Mouse (Mus musculus) MEL (cell line): ENCODE results near the gene Ift57. TPM values are rescaled to one million over a fixed set of nuclear protein-coding genes. Genes with fewer than 3 reads are reported as not detected.
A peak's percentile ranks its signal among the peaks of the same experiment; 100 is the strongest.

Experiments used
- DNase-seq: peaks from one replicate; pipeline ENCODE4 v3.0.0; 2011; ENCODE audit warnings: low read depth, low spot score
- H3K27ac ChIP-seq: 2 replicates; pipeline ENCODE4 v1.5.1; 2012; ENCODE audit warnings: low read depth, mild to moderate bottlenecking, control low read depth, low read length, moderate library complexity; ENCODE audit not compliant: control insufficient read depth
- H3K27me3 ChIP-seq, 2 experiments: fragments of 150-350 bp in 1 of 2; sonication (generic) in 1 of 2; 2 replicates each; pipeline ENCODE4 v1.6.1; 2012; ENCODE audit warnings: low read length in 2 of 2, mild to moderate bottlenecking in 2 of 2, improper control_type of control experiment in 1 of 2, moderate library complexity in 1 of 2; ENCODE audit not compliant: insufficient read depth in 2 of 2, control insufficient read depth in 1 of 2
- H3K36me3 ChIP-seq, 2 experiments: 2 replicates each; pipeline ENCODE4 v1.6.1; 2012 to 2014; ENCODE audit warnings: low read length in 2 of 2, improper control_type of control experiment in 1 of 2, inconsistent platforms in 1 of 2, mild to moderate bottlenecking in 1 of 2; ENCODE audit not compliant: insufficient read depth in 2 of 2, control insufficient read depth in 1 of 2
- H3K4me1 ChIP-seq, 2 experiments: fragments of 150-350 bp in 1 of 2; sonication (generic) in 1 of 2; 2 replicates each; pipeline ENCODE4 v1.6.1; 2012; ENCODE audit warnings: low read length in 2 of 2, improper control_type of control experiment in 1 of 2, mild to moderate bottlenecking in 1 of 2; ENCODE audit not compliant: insufficient read depth in 2 of 2, control insufficient read depth in 1 of 2
- H3K4me3 ChIP-seq, 2 experiments: fragments of 150-350 bp in 1 of 2; sonication (generic) in 1 of 2; 2 replicates each; pipeline ENCODE4 v1.5.1; 2012; ENCODE audit warnings: low read depth in 2 of 2, low read length in 2 of 2, mild to moderate bottlenecking in 2 of 2, moderate library complexity in 2 of 2, control low read depth in 1 of 2, improper control_type of control experiment in 1 of 2; ENCODE audit not compliant: control insufficient read depth in 1 of 2, insufficient read depth in 1 of 2
- H3K79me2 ChIP-seq: 2 replicates; pipeline ENCODE4 v1.6.1; 2012; ENCODE audit warnings: mild to moderate bottlenecking, low read length, moderate library complexity; ENCODE audit not compliant: control insufficient read depth, poor library complexity, insufficient read depth
- H3K9ac ChIP-seq: 2 replicates; pipeline ENCODE4 v1.6.1; 2012; ENCODE audit warnings: low read depth, mild to moderate bottlenecking, control low read depth, low read length, moderate library complexity; ENCODE audit not compliant: control insufficient read depth, poor library complexity, severe bottlenecking
- H3K9me3 ChIP-seq: fragments of 150-350 bp; sonication (generic); replicated peaks from 2 replicates; pipeline ENCODE4 v1.6.1; 2012; ENCODE audit warnings: mild to moderate bottlenecking, low read length, improper control_type of control experiment, moderate library complexity; ENCODE audit not compliant: insufficient read depth
- BHLHE40 ChIP-seq: IDR thresholded peaks from 2 replicates; pipeline ENCODE4 v1.6.1; 2012; ENCODE audit warnings: low read depth, mild to moderate bottlenecking, inconsistent platforms, low read length, improper control_type of control experiment, borderline replicate concordance
- CHD1 ChIP-seq: IDR thresholded peaks from 2 replicates; pipeline ENCODE4 v1.6.1; 2012; ENCODE audit warnings: low read depth, mild to moderate bottlenecking, inconsistent platforms, low read length, improper control_type of control experiment
- CHD2 ChIP-seq: IDR thresholded peaks from 2 replicates; pipeline ENCODE4 v1.6.1; 2011; ENCODE audit warnings: low read length, improper control_type of control experiment
- CTCF ChIP-seq, 3 experiments: IDR thresholded peaks in 2 of 3; conservative IDR thresholded peaks in 1 of 3; 2 replicates each; pipeline ENCODE4 v1.5.1; 2011 to 2012; ENCODE audit warnings: low read length in 3 of 3, low read depth in 2 of 3, mild to moderate bottlenecking in 2 of 3, improper control_type of control experiment in 1 of 3, inconsistent platforms in 1 of 3, mixed read lengths in 1 of 3, moderate library complexity in 1 of 3; ENCODE audit not compliant: control insufficient read depth in 1 of 3, insufficient read depth in 1 of 3, poor library complexity in 1 of 3, severe bottlenecking in 1 of 3
- ETS1 ChIP-seq: IDR thresholded peaks from 2 replicates; pipeline ENCODE4 v1.6.1; 2012; ENCODE audit warnings: low read depth, mild to moderate bottlenecking, inconsistent platforms, low read length, improper control_type of control experiment, moderate library complexity
- GATA1 ChIP-seq: IDR thresholded peaks from 2 replicates; pipeline ENCODE4 v1.6.1; 2011; ENCODE audit warnings: low read depth, low read length, improper control_type of control experiment
- MAFK ChIP-seq: IDR thresholded peaks from 2 replicates; pipeline ENCODE4 v1.6.1; 2011; ENCODE audit warnings: low read depth, mild to moderate bottlenecking, low read length, improper control_type of control experiment, borderline replicate concordance
- MAZ ChIP-seq: IDR thresholded peaks from 2 replicates; pipeline ENCODE4 v1.6.1; 2012; ENCODE audit warnings: low read depth, mild to moderate bottlenecking, inconsistent platforms, low read length, improper control_type of control experiment
- MXI1 ChIP-seq: IDR thresholded peaks from 2 replicates; pipeline ENCODE4 v1.6.1; 2011; ENCODE audit warnings: mild to moderate bottlenecking, low read depth, low read length, improper control_type of control experiment
- MYC ChIP-seq: IDR thresholded peaks from 2 replicates; pipeline ENCODE4 v1.6.1; 2011; ENCODE audit warnings: low read depth, mild to moderate bottlenecking, low read length, improper control_type of control experiment, moderate library complexity
- NELFE ChIP-seq: IDR thresholded peaks from 2 replicates; pipeline ENCODE4 v1.6.1; 2011; ENCODE audit warnings: low read depth, low read length, improper control_type of control experiment
- POLR2A ChIP-seq, 2 experiments: IDR thresholded peaks; 2 replicates each; pipeline ENCODE4 v1.6.1; 2011 to 2012; ENCODE audit warnings: low read length in 2 of 2, mild to moderate bottlenecking in 2 of 2, control low read depth in 1 of 2, improper control_type of control experiment in 1 of 2, low read depth in 1 of 2, moderate library complexity in 1 of 2; ENCODE audit not compliant: control insufficient read depth in 1 of 2, insufficient read depth in 1 of 2, poor library complexity in 1 of 2
- POLR2AphosphoS2 ChIP-seq: IDR thresholded peaks from 2 replicates; pipeline ENCODE4 v1.6.1; 2011; ENCODE audit warnings: low read length, improper control_type of control experiment
- RAD21 ChIP-seq: IDR thresholded peaks from 2 replicates; pipeline ENCODE4 v1.6.1; 2011; ENCODE audit warnings: mild to moderate bottlenecking, low read depth, low read length, improper control_type of control experiment
- RCOR1 ChIP-seq: IDR thresholded peaks from 2 replicates; pipeline ENCODE4 v1.6.1; 2012; ENCODE audit warnings: low read depth, mild to moderate bottlenecking, inconsistent platforms, low read length, improper control_type of control experiment
- SIN3A ChIP-seq: IDR thresholded peaks from 2 replicates; pipeline ENCODE4 v1.6.1; 2012; ENCODE audit warnings: low read length, improper control_type of control experiment, inconsistent platforms
- SMC3 ChIP-seq: IDR thresholded peaks from 2 replicates; pipeline ENCODE4 v1.6.1; 2011; ENCODE audit warnings: low read depth, low read length, improper control_type of control experiment
- TAL1 ChIP-seq: IDR thresholded peaks from 2 replicates; pipeline ENCODE4 v1.6.1; 2012; ENCODE audit warnings: mild to moderate bottlenecking, inconsistent platforms, low read length, moderate library complexity, mixed read lengths
- TBP ChIP-seq: IDR thresholded peaks from 2 replicates; pipeline ENCODE4 v1.8.0; 2011; ENCODE audit warnings: low read depth, low read length, improper control_type of control experiment
- TCF12 ChIP-seq: IDR thresholded peaks from 2 replicates; pipeline ENCODE4 v1.6.1; 2014; ENCODE audit warnings: low read depth, mild to moderate bottlenecking, inconsistent platforms, low read length, improper control_type of control experiment, moderate library complexity
- UBTF ChIP-seq: IDR thresholded peaks from 2 replicates; pipeline ENCODE4 v1.6.1; 2012; ENCODE audit warnings: low read depth, mild to moderate bottlenecking, inconsistent platforms, low read length, improper control_type of control experiment, moderate library complexity, borderline replicate concordance; ENCODE audit not compliant: insufficient read depth
- USF1 ChIP-seq: IDR thresholded peaks from 2 replicates; pipeline ENCODE4 v1.6.1; 2014; ENCODE audit warnings: low read depth, mild to moderate bottlenecking, inconsistent platforms, low read length, improper control_type of control experiment, moderate library complexity
- ZMIZ1 ChIP-seq: IDR thresholded peaks from 2 replicates; pipeline ENCODE4 v1.6.1; 2012; ENCODE audit warnings: low read depth, mild to moderate bottlenecking, inconsistent platforms, low read length, improper control_type of control experiment, moderate library complexity
- polyA plus RNA-seq, 2 experiments: library from polyadenylated mRNA; stranded (reverse) in 1 of 2; unstranded in 1 of 2; fragments of >175 nt in 1 of 2; fragments of >200 nt in 1 of 2; gene quantifications; 2 replicates each; pipeline versions ENCODE4 v1.2.1 to v1.2.4; 2012; ENCODE audit warnings: low replicate concordance in 2 of 2, low read depth in 1 of 2; ENCODE audit not compliant: insufficient read length in 2 of 2, insufficient read depth in 1 of 2, missing spikeins in 1 of 2
- total RNA-seq: library from RNA; depleted of rRNA; stranded (reverse); fragments of 300-350 nt; gene quantifications from 2 replicates; pipeline ENCODE4 v1.2.3, GENCODE M21; 2012

Gene Ift57
- total and polyA plus RNA-seq, 3 experiments, result 5.7 to 11.1 TPM; not detected in 1

- TF ChIP-seq CHD1 (peak; percentile 80; the same call in 1 of the 2 replicates), USF1 (no peak), CHD2 (no peak), POLR2AphosphoS2 (0 out of 2 replicates have a peak, but pooled peaks have one; percentile 63), CTCF (IDR thresholded peaks at IDR 0.05 in 2 of 3, conservative IDR thresholded peaks at IDR 0.05 in 1 of 3; ENCODE audit: control insufficient read depth in 1 of 3, insufficient read depth in 1 of 3, low read depth in 2 of 3, low read length in 3 of 3, poor library complexity in 1 of 3, severe bottlenecking in 1 of 3) (no peak), MYC (peak; percentile 13), MAZ (no peak; the same call in 1 of the 2 replicates), NELFE (peak; percentile 33; the same call in 1 of the 2 replicates), MXI1 (peak; percentile 71; the same call in 1 of the 2 replicates), GATA1 (peak; percentile 85), RCOR1 (peak; percentile 67), ZMIZ1 (peak; percentile 49; the same call in 1 of the 2 replicates), MAFK (peak; percentile 48; the same call in 1 of the 2 replicates), UBTF (no peak), POLR2A (IDR thresholded peaks at IDR 0.05; ENCODE audit: control insufficient read depth in 1 of 2, insufficient read depth in 1 of 2, low read depth in 1 of 2, low read length in 2 of 2, poor library complexity in 1 of 2) (peak in 1 of 2 experiments; percentile 45; a peak in 2 of 4 replicates), SMC3 (no peak)
Measured at GRCm38 (mm10) chr16:49774059-49775001, 75.3 kb downstream of the Ift57 start (continued).

DNA sequence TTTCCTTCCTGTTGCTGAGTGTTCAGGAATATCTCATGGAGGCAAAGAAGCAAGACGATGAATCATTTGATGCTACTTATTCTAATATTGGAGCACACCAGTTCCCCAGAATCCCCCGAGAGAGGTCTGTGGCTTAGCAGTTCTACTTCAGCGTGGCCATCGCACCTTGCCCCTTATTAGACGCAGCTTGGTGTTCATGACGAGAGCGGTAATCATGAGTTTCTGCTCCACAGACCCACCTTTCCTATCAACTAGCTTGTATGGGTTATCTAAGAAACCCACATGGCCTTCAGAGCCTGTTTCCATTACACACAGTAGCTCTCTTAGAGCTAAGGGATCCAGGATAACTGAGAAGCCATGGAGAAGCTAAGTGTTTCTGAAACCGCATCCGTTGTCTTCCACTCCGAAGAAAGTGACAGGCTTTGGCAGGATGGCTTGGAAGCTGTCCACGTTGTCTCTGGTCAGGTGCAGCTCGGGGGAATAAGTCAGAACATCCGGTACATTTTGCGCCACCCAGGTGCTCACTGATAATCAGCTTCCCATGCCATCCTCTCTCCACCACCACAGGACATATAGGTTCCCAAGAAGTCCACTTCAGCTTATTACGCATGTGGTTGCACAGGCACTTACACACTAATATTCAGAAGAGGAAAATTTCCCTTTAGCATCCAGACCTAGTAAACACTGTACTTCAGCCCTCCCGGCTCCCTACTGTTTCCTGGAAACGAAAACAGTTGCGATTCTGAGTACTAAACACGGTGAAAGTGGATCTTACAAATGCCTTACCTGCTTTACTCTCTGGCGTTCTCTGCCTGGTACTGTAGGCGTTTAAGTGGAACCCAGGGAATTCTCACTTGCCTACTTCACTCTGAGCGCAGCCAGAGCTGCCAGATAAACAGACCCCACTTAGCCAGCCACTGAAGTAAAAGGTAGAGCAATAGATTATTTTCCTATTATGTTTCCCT lies 76.3 kb downstream of the Ift57 start:
- no peaks in the 10 kb centered on the region for H3K79me2 ChIP-seq
- TF ChIP-seq TCF12 (peak; percentile 72), RAD21 (no peak), SIN3A (peak; percentile 1; the same call in 1 of the 2 replicates), POLR2A (IDR thresholded peaks at IDR 0.05; ENCODE audit: control insufficient read depth in 1 of 2, insufficient read depth in 1 of 2, low read depth in 1 of 2, low read length in 2 of 2, poor library complexity in 1 of 2) (peak in 1 of 2 experiments; percentile 48; a peak in 2 of 4 replicates), GATA1 (peak; percentile 48), TAL1 (peak; percentile 78), MYC (peak; percentile 42), ETS1 (peak; percentile 69; the same call in 1 of the 2 replicates), BHLHE40 (no peak), TBP (peak; percentile 21)
- TF ChIP-seq, all 39 proteins: peak for 8
- Histone ChIP-seq H3K27me3 (no peaks in the 10 kb centered on the region), H3K36me3 (peaks cover 0 to 47% of the 10 kb centered on the region in 2 experiments; a peak in 2 of 4 replicates), H3K9me3 (no peaks in the 10 kb centered on the region), H3K4me1 (peaks cover 23 to 37% of the 10 kb centered on the region in 2 experiments), H3K27ac (peak overlapping the region; percentile 97), H3K9ac (peak overlapping the region; percentile 70), H3K4me3 (peak overlapping the region; percentile 48 to 56)
- DNase-seq, result peak; percentile 82
